Mouse (Mus musculus) forebrain, embryonic 15.5 days (tissue): Measurements from ENCODE around the gene Lamb1. TPM values are rescaled to one million over a fixed set of nuclear protein-coding genes. Genes with fewer than 3 reads are reported as not detected.

Experiments
- ATAC-seq: fragments of 200-750 bp; cut with Nextera tagmentation; replicated peaks from 2 replicates; pipeline ENCODE4 v1.8.0; 2017; ENCODE audit warnings: mild to moderate bottlenecking, moderate TSS enrichment, moderate library complexity
- H3K27ac ChIP-seq: fragments of 300-500 bp; sonication (generic); replicated peaks from 2 replicates; pipeline ENCODE4 v1.5.1; 2015; ENCODE audit warnings: mild to moderate bottlenecking, inconsistent platforms
- H3K27me3 ChIP-seq: fragments of 300-500 bp; sonication (generic); 2 replicates; pipeline ENCODE4 v1.6.1; 2015; ENCODE audit warnings: inconsistent platforms
- H3K36me3 ChIP-seq: fragments of 300-500 bp; sonication (generic); 2 replicates; pipeline ENCODE4 v1.6.1; 2015; ENCODE audit warnings: mild to moderate bottlenecking, inconsistent platforms
- H3K4me1 ChIP-seq: fragments of 300-500 bp; sonication (generic); 2 replicates; pipeline ENCODE4 v1.6.1; 2015; ENCODE audit warnings: inconsistent platforms
- H3K4me2 ChIP-seq: fragments of 300-500 bp; sonication (generic); replicated peaks from 2 replicates; pipeline ENCODE4 v1.6.1; 2015; ENCODE audit warnings: mild to moderate bottlenecking, inconsistent platforms
- H3K4me3 ChIP-seq: fragments of 300-500 bp; sonication (generic); 2 replicates; pipeline ENCODE4 v1.5.1; 2015; ENCODE audit warnings: mild to moderate bottlenecking, inconsistent platforms
- H3K9ac ChIP-seq: fragments of 300-500 bp; sonication (generic); replicated peaks from 2 replicates; pipeline ENCODE4 v1.6.1; 2015; ENCODE audit warnings: mild to moderate bottlenecking, inconsistent platforms
- H3K9me3 ChIP-seq: fragments of 300-500 bp; sonication (generic); 2 replicates; pipeline ENCODE4 v1.6.1; 2016; ENCODE audit warnings: inconsistent platforms
- WGBS: fragments of 180-500 bp; shearing (Covaris S2); methylation state at CpG from one replicate; pipeline ENCODE4 v1.1.7; 2015; ENCODE audit warnings: mixed read lengths; 5-methylcytosine and 5-hydroxymethylcytosine counted together
- polyA plus RNA-seq: library from polyadenylated mRNA; unstranded; fragments of >200 nt; fragmentation: Nextera tagmentation; extraction: Ambion mirVana; gene quantifications from 2 replicates; pipeline ENCODE4 v1.2.1, GENCODE M21; 2015

Lamb1 gene
- polyA plus RNA-seq, 1 experiment from 2014 or later, result 18.3 TPM

DNA sequence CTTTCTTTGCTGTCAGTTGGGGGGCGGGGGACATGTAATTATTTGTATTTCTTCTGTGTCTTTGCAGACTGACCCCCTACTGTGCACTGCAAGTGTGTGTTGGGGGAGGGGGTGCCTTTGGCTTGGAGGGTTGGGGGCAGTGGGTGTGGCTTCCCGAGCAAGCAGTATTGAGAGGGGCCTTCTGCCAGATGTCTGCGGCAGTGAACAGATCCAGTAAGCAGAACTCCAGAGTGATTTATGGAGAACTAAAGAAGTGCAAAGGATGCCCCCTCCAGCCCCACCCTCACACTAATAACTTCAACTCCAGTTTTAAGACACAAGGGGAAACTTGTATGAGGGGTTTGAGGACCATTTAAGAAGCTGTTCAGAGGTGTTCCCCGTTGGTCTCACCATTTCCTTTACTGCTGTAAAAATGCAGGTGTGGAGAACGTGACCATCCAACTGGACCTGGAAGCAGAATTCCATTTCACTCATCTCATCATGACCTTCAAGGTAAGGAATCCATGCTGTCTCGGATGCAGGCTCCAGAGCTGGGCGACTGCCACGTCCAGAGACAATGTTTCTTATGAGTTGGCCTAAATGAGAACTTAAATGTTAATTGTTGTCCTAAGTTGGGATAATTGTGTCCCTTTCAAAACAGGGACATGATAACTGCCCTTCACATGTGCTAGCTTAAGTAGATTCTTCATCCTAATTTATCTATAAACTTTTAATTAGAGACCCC, 7.1 kb downstream of the Lamb1 start:
- no peak overlapping the region for H3K27ac ChIP-seq
- no peaks in the 10 kb centered on the region for H3K9me3 ChIP-seq
- ATAC-seq, result no peak
- WGBS, result 68% methylated on average over 8 of the region's 8 CpGs
- 0 out of 2 replicates have a peak, but pooled peaks cover 8% of the 10 kb centered on the region for H3K4me1 ChIP-seq
- no peak overlapping the region for H3K4me3 ChIP-seq
- H3K36me3 ChIP-seq, result no peaks in the 10 kb centered on the region
- H3K9ac ChIP-seq, result no peak overlapping the region
- no peak overlapping the region for H3K4me2 ChIP-seq
- H3K27me3 ChIP-seq, result 0 out of 2 replicates have a peak, but pooled peaks cover 2% of the 10 kb centered on the region

DNA sequence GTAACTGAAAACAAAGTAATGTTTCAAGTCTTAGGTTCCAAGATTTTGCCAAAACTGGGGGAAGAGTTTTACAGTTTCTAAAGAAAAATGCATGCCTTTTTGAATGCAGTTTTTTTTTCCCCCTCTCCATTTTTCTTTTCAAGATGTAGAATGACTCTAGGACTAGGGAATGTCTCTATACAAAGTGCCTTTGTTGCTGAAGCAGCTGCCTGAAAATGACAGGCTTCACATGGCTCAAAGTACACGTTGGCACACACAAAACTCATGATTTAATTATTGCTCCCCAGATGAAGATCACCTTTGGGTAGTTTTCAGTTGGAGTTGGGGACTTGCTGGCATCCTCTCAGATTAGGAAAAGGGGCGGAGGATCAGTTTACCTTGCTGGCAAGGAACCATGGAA, 7.8 kb downstream of the Lamb1 start:
- no peak for ATAC-seq
- no peaks in the 10 kb centered on the region for H3K27me3 ChIP-seq
- 57% methylated on average over 2 of the region's 2 CpGs for WGBS
- no peak overlapping the region for H3K9ac ChIP-seq
- no peak overlapping the region for H3K27ac ChIP-seq
- no peak overlapping the region for H3K4me2 ChIP-seq
- no peaks in the 10 kb centered on the region for H3K9me3 ChIP-seq
- no peak overlapping the region for H3K4me3 ChIP-seq
- 0 out of 2 replicates have a peak, but pooled peaks cover 6% of the 10 kb centered on the region for H3K4me1 ChIP-seq
- H3K36me3 ChIP-seq, result no peaks in the 10 kb centered on the region

DNA sequence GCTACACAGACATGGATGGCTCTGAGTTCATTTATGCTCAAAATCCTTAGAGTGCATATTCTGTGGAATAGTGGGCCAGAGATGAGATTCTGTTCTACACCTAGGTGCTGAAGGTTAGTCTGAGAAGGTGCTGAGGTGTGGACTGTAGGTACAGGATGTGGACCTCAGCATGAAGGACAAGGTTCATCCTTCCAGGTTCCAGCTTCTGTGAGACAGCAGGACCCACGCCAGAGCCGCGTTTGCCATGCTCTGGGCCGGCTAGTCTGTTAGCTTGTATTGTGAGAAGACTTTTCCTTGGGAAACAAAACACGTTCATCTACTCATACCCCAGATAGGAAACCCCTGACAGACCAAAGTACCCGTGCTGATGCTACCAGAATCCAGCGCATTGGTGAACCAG, 8.6 kb downstream of the Lamb1 start:
- no peak for ATAC-seq
- Histone ChIP-seq H3K9ac (no peak overlapping the region), H3K27me3 (no peaks in the 10 kb centered on the region), H3K4me3 (no peak overlapping the region), H3K9me3 (no peaks in the 10 kb centered on the region), H3K4me2 (no peak overlapping the region), H3K27ac (no peak overlapping the region), H3K4me1 (no peaks in the 10 kb centered on the region), H3K36me3 (no peaks in the 10 kb centered on the region)
- WGBS, result 89% methylated on average over 7 of the region's 7 CpGs

DNA sequence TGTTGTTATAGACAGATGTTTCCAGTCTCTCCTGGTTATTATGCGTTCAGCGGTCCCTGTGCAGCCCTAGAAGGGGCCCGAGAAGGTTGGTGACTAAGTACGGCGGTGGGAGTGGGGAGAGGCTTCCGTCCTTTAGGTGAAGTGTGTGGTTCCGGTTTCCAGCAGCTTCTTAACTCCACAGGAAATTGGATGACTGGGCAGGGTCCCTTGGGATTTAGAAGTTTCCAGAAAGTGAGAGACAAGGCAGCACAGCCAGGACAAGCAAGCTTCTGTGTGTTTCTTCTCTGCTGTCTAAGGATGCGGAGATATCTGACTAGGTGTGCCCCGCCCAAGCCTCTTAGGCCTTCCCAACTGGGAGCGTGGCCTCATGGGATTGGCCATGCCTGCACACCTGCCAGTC, 10.4 kb downstream of the Lamb1 start:
- Histone ChIP-seq H3K4me1 (no peaks in the 10 kb centered on the region), H3K36me3 (no peaks in the 10 kb centered on the region), H3K9me3 (no peaks in the 10 kb centered on the region), H3K4me3 (no peak overlapping the region), H3K27ac (no peak overlapping the region), H3K27me3 (no peaks in the 10 kb centered on the region), H3K4me2 (no peak overlapping the region), H3K9ac (no peak overlapping the region)
- no peak for ATAC-seq
- WGBS, result 96% methylated on average over 10 of the region's 10 CpGs

GRCm38 (mm10) chr12:31278270-31278669, 13.2 kb downstream of the Lamb1 start:
- Histone ChIP-seq H3K4me3 (no peak overlapping the region), H3K9me3 (no peaks in the 10 kb centered on the region), H3K27me3 (no peaks in the 10 kb centered on the region), H3K9ac (no peak overlapping the region), H3K4me1 (0 out of 2 replicates have a peak, but pooled peaks cover 8% of the 10 kb centered on the region), H3K27ac (no peak overlapping the region), H3K36me3 (no peaks in the 10 kb centered on the region), H3K4me2 (no peak overlapping the region)
- ATAC-seq, result no peak
- WGBS, result 91% methylated on average over 11 of the region's 11 CpGs

DNA sequence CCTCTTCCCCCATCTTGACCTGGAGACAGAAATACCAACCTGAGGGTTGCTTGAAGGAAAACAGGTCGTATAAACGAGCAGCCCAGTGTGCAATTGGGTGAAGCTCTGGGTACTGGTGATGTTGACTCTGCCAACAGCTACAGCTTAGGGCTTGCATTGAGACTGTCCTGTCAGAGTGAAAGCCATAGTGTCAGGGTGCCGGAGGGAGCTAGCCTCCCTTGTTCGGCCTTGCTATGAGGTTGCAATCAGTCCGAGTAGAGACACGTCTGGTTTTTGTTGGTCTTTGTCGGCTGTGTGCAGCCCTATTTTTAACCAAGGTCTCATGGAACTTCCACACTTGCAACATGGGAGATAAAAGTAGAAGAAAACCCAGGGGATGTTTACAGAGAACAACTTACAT, 15.3 kb downstream of the Lamb1 start:
- Histone ChIP-seq H3K27me3 (no peaks in the 10 kb centered on the region), H3K36me3 (no peaks in the 10 kb centered on the region), H3K9ac (no peak overlapping the region), H3K4me2 (no peak overlapping the region), H3K4me3 (no peak overlapping the region), H3K27ac (no peak overlapping the region), H3K4me1 (0 out of 2 replicates have a peak, but pooled peaks cover 8% of the 10 kb centered on the region), H3K9me3 (no peaks in the 10 kb centered on the region)
- WGBS, result 86% methylated on average over 7 of the region's 7 CpGs
- ATAC-seq, result no peak

GRCm38 (mm10) chr12:31281100-31281591, 16.1 kb downstream of the Lamb1 start:
- H3K27ac ChIP-seq, result no peak overlapping the region
- H3K27me3 ChIP-seq, result no peaks in the 10 kb centered on the region
- H3K9me3 ChIP-seq, result no peaks in the 10 kb centered on the region
- H3K4me1 ChIP-seq, result 0 out of 2 replicates have a peak, but pooled peaks cover 8% of the 10 kb centered on the region
- H3K4me3 ChIP-seq, result no peak overlapping the region
- WGBS, result 19% methylated on average over 9 of the region's 9 CpGs
- ATAC-seq, result 0 out of 2 replicates have a peak, but pooled peaks have one; percentile 46
- no peaks in the 10 kb centered on the region for H3K36me3 ChIP-seq
- H3K4me2 ChIP-seq, result no peak overlapping the region
- no peak overlapping the region for H3K9ac ChIP-seq

GRCm38 (mm10) chr12:31282241-31282640, 17.2 kb downstream of the Lamb1 start:
- H3K4me3 ChIP-seq, result no peak overlapping the region
- no peak for ATAC-seq
- H3K36me3 ChIP-seq, result no peaks in the 10 kb centered on the region
- H3K27me3 ChIP-seq, result no peaks in the 10 kb centered on the region
- no peak overlapping the region for H3K27ac ChIP-seq
- no peak overlapping the region for H3K4me2 ChIP-seq
- 92% methylated on average over 5 of the region's 5 CpGs for WGBS
- H3K4me1 ChIP-seq, result 0 out of 2 replicates have a peak, but pooled peaks cover 8% of the 10 kb centered on the region
- no peak overlapping the region for H3K9ac ChIP-seq
- no peaks in the 10 kb centered on the region for H3K9me3 ChIP-seq

GRCm38 (mm10) chr12:31283131-31283530, 18.1 kb downstream of the Lamb1 start:
- Histone ChIP-seq H3K36me3 (no peaks in the 10 kb centered on the region), H3K27ac (no peak overlapping the region), H3K4me1 (0 out of 2 replicates have a peak, but pooled peaks cover 8% of the 10 kb centered on the region), H3K9me3 (no peaks in the 10 kb centered on the region), H3K4me3 (no peak overlapping the region), H3K9ac (no peak overlapping the region), H3K4me2 (no peak overlapping the region), H3K27me3 (no peaks in the 10 kb centered on the region)
- WGBS, result 86% methylated on average over 4 of the region's 4 CpGs
- no peak for ATAC-seq

- Histone ChIP-seq H3K27ac (no peak overlapping the region), H3K4me2 (no peak overlapping the region), H3K9me3 (no peaks in the 10 kb centered on the region), H3K4me3 (no peak overlapping the region), H3K4me1 (0 out of 2 replicates have a peak, but pooled peaks cover 8% of the 10 kb centered on the region), H3K9ac (no peak overlapping the region), H3K27me3 (no peaks in the 10 kb centered on the region), H3K36me3 (no peaks in the 10 kb centered on the region)
- ATAC-seq, result no peak
- WGBS, result 72% methylated on average over 4 of the region's 4 CpGs
Observed at GRCm38 (mm10) chr12:31283617-31284136, 18.6 kb downstream of the Lamb1 start.

DNA sequence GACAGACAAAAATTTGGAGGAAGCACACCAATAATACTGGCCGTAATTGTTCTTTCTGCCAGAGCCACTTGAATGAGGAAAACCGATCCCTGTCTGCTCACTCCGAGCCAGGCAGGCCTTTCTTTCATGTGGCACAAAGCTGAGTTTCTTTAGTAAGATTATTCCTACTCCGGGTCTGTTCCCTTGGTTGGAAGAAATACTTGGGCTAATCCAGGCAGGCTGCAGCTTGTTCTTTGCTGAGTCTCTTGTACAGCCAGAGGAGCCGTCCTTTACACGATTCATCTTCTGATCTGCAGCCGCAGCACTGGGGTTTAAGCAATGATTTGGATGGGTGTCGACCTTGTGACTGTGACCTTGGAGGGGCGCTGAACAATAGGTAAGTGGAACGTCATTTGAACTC, 24.0 kb downstream of the Lamb1 start:
- 85% methylated on average over 10 of the region's 10 CpGs for WGBS

DNA sequence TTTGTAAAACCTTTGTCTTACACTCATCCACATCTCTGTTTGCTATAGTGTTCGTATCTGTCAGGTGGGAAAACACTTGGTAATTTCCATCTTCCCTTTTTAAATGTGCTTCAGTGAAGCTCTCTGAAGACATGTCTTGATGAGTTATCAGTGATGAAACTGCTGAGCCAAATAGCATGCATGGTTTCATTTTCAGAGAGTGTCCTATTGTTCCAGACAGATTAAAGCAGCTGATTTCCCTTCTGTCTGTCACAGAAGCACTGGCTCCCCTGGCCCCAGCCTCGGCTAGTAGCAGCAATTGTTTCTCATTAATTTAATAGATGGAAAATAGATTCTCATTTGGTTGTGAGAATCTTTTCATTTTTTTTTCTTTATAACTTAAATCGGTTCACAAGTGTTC, 25.9 kb downstream of the Lamb1 start:
- H3K36me3 ChIP-seq, result 0 out of 2 replicates have a peak, but pooled peaks cover 5% of the 10 kb centered on the region
- ATAC-seq, result no peak
- H3K9me3 ChIP-seq, result no peaks in the 10 kb centered on the region
- no peak overlapping the region for H3K4me2 ChIP-seq
- no peaks in the 10 kb centered on the region for H3K4me1 ChIP-seq
- no peak overlapping the region for H3K27ac ChIP-seq
- no peak overlapping the region for H3K4me3 ChIP-seq
- H3K9ac ChIP-seq, result no peak overlapping the region
- no peaks in the 10 kb centered on the region for H3K27me3 ChIP-seq
- 70% methylated on average over 3 of the region's 3 CpGs for WGBS

More for the DNA sequence above, 24.0 kb downstream of the Lamb1 start:
- H3K4me1 ChIP-seq, result no peaks in the 10 kb centered on the region
- ATAC-seq, result no peak
- H3K27ac ChIP-seq, result no peak overlapping the region
- no peak overlapping the region for H3K4me2 ChIP-seq
- 0 out of 2 replicates have a peak, but pooled peaks cover 5% of the 10 kb centered on the region for H3K36me3 ChIP-seq
- H3K4me3 ChIP-seq, result no peak overlapping the region
- no peaks in the 10 kb centered on the region for H3K9me3 ChIP-seq
- no peak overlapping the region for H3K9ac ChIP-seq
- no peaks in the 10 kb centered on the region for H3K27me3 ChIP-seq
